Mouse (Mus musculus) Patski (cell line): ENCODE data around the gene Psmb7. TPM values are rescaled to one million over a fixed set of nuclear protein-coding genes. Genes with fewer than 3 reads are reported as not detected.

Source experiments
- ATAC-seq: fragments of 100-300 bp; one replicate; pipeline ENCODE4 v1.8.0; 2021
- CTCF ChIA-PET: fragments of 350-600 bp; sonication (Branson Sonifier 250); formaldehyde crosslinking; loops from one replicate; lab custom pipeline; 2022; ENCODE audit warnings: inconsistent platforms; lab: Charles Lee
- POLR2A ChIA-PET: fragments of 350-600 bp; sonication (Branson Sonifier 250); formaldehyde crosslinking; loops from one replicate; lab custom pipeline; 2022; ENCODE audit warnings: antibody characterized with exemption, inconsistent platforms; lab: Charles Lee
- DNase-seq: peaks from one replicate; pipeline ENCODE4 v3.0.0-alpha.2; 2011; ENCODE audit warnings: low read depth, low spot score
- H3K27me3 ChIP-seq: fragments of 371-371 bp; one replicate; pipeline ENCODE4 v1.5.1; 2021
- CTCF ChIP-seq: fragments of 100-300 bp; IDR thresholded peaks from one replicate; pipeline ENCODE4 v1.5.1; 2021
- in situ Hi-C: fragments of 300-500 bp; cut with MboI; formaldehyde crosslinking; loops from 3 replicates; pipeline ENCODE4 v1.11.1; 2018; ENCODE audit warnings: low pct_unique_long_range_greater_than_20kb, mixed read lengths
- polyA plus RNA-seq: library from polyadenylated mRNA; unstranded; gene quantifications from one replicate; pipeline ENCODE4 v1.2.3, GENCODE M21; 2021

Psmb7 gene
- polyA plus RNA-seq, 1 experiment from 2014 or later = 269 TPM

DNA sequence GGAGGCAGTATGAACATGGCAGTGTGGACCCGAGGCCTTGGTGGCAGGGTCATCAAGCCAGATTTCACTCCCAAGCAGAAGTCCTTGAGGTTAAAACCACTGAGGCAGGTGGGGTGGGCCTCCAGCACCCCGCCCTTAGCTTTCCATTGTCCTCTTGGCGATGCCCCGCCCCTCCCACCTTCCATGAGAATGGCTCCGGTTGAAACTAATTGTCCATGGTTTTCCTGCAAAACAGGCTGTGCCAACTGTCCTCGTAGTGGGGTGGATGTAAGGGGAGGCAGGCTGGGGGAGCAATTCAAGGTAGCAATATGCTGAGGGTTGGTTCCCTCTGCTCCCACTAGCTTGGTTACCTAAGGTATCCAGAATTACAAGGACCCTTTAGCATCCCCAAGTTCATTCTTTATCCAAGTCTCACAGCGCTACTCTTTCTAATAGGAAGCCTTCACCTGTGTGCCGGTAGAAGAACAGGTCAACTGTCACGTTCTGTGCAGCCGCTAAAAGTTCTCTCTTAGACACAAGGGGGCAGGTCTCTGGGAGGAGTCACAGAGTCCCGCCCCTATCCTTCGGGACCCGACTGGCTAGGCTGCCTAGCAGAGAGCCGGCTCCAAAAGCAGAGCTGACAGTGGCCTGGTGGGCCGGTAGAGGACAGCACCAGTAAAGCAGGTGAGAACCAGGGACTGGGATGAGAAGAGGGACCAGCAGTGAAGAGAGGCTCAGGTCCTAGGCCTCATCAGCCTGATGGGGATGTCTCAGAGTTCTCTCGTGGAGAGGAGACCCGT, 25.1 kb upstream of the Psmb7 start:
- no peaks in the 10 kb centered on the region for H3K27me3 ChIP-seq
- no peak for TF ChIP-seq CTCF
- ATAC-seq = no peak
- POLR2A ChIA-PET = interaction anchor here (1.1 kb wide), 1 partner anchor 59 kb away, joined by 3 read pairs; no protein-coding TSS in a partner anchor
- CTCF ChIA-PET = no interaction called here
- no peak for DNase-seq
- in situ Hi-C loops = loop anchor here (10.0 kb wide), 1 partner anchor 206 kb away; no protein-coding TSS in a partner anchor

DNA sequence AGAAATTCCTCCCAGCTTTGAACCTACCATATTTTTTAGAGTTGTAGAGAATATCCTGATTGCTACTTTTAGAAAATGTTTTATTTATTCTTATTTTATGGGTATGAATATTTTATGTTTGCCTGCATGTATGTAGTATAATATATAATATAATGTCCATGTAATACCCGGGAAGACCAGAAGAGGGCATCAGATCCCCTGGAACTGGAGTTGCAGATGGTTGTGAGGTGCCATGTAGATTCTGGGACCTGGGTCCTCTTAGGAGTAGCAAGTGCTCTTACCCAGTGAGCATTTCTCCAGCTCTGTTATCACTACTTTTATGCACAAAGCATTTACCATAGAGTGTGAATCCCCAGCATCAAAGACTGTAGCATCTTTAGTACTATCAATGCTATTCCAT, 17.5 kb upstream of the Psmb7 start:
- DNase-seq (no peak), ATAC-seq (no peak)
- no peaks in the 10 kb centered on the region for H3K27me3 ChIP-seq
- peak; percentile 78 for TF ChIP-seq CTCF
- in situ Hi-C loops = loop anchor here (5.0 to 10.0 kb wide), 2 partner anchors 76 to 213 kb away; no protein-coding TSS in a partner anchor
- CTCF ChIA-PET = interaction anchor here (1.2 to 3.7 kb wide), 4 partner anchors 29 to 205 kb away, joined by 3 to 12 read pairs (median 6); no protein-coding TSS in a partner anchor
- POLR2A ChIA-PET = no interaction called here

DNA sequence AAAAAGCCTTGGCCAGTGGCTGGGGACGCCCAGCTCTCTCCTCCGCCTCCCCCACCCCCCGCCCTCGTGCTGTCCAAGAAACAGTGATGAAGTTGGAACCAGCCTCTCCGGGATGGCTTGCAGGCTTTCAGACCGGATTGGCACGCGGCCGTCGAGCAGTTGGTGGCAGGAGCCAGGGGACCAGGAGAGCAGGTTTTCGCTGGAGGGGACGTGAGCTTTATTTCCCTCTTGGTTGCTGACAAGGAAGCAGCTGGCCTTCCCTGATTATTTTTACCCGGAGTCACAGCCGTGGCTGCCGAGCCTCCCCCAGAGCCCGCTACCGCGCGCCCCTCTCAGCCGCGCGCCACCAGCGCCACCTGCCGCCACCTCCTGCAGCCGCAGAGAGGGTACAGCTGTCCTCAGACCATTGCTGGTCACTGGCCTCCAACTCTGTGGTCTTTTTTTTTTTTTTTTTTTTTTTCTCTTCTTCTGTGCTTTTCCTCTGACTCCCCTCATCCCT, 14.5 kb upstream of the Psmb7 start:
- in situ Hi-C loops = no loop called here
- ATAC-seq = peak; percentile 74
- CTCF ChIA-PET = interaction anchor here (0.8 to 3.2 kb wide), 11 partner anchors 9 to 261 kb away, joined by 3 to 16 read pairs (median 3); no protein-coding TSS in a partner anchor

DNA sequence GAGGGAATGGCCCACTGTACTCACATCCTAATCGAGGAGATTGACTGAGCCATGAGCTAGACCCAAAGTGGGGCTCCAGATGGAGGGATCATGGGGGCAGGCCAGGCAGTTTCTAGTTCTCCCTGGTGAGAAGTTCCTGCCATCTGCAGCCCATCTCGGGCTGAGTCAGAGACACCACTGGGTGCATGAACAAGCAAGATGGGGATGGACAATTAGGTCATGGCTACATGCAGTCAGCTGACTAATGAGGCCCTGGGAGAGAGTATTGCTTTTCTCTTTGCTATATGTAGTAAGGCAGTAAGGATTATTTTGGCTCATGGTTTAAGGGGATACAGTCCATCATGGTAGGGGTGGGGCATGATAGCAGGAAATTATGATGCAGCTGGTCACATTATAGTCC, 9.8 kb upstream of the Psmb7 start:
- CTCF ChIA-PET = no interaction called here
- in situ Hi-C loops = no loop called here
- no peak for DNase-seq

More for the DNA sequence above, 14.5 kb upstream of the Psmb7 start:
- TF ChIP-seq CTCF = peak; percentile 99
- H3K27me3 ChIP-seq = no peaks in the 10 kb centered on the region
- POLR2A ChIA-PET = no interaction called here
- DNase-seq = no peak

DNA sequence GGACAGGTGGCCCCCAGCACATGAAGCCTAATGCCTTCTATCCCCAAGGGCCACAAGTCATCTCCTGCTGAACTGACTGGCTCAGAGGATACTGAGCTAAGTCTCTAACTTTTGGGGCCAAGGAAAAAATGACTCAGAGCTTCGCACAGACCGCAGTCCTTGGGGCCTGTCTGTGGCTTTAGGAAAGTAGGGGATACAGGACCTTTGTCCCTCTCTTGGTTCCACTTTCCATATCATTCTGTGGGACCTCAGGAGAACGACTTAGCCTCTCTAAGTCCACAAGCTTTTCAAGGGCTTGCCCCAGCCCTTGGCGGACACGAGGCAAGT, 9.4 kb upstream of the Psmb7 start:
- DNase-seq (no peak), ATAC-seq (no peak)
- TF ChIP-seq CTCF = no peak
- POLR2A ChIA-PET = interaction anchor here (0.9 kb wide), 1 partner anchor 29 kb away, joined by 3 read pairs; no protein-coding TSS in a partner anchor
- in situ Hi-C loops = no loop called here
- CTCF ChIA-PET = interaction anchor here (1.5 kb wide), 1 partner anchor 39 kb away, joined by 3 read pairs; no protein-coding TSS in a partner anchor
- H3K27me3 ChIP-seq = no peaks in the 10 kb centered on the region

More for the DNA sequence above, 9.8 kb upstream of the Psmb7 start:
- ATAC-seq = no peak
- TF ChIP-seq CTCF = no peak
- POLR2A ChIA-PET = interaction anchor here (0.9 kb wide), 1 partner anchor 28 kb away, joined by 3 read pairs; no protein-coding TSS in a partner anchor
- no peaks in the 10 kb centered on the region for H3K27me3 ChIP-seq

DNA sequence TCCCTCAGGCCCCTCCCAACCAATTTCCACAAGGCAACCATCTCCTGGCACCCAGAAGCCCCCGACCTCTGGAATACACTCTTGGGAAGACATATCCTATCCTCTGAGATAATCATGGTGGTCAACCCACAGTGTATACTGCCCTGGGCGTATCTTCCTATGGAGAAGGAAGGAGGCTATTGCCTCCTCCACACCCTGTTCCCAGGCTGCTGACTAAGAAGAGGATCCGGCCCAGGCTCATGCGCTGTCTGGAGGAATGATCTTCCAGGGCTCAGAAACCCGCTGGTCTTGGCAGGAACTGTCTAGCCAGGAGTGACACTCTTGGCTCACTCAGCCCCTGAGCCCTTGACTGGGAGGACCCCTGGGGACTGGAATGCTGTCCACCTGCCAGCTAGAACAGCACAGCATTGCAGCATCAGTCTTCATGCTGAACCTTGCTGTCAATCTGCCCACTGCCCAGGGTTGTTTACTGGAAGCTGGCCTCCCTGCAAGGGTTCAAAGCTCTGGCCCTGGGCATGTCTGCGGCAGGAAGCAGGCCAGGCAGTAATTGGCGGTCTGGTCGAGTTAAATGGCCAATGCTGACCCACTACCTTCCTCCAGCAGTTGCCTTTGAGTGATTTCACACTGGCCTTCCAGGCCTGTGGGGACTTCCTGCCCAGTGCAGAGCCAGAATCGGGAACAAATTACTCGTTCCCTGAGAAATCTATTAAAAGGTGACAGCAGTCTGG, 8.8 kb upstream of the Psmb7 start:
- ATAC-seq (no peak), DNase-seq (peak; percentile 30)
- in situ Hi-C loops = no loop called here
- ChIA-PET CTCF (interaction anchor here (1.5 kb wide), 1 partner anchor 39 kb away, joined by 3 read pairs; no protein-coding TSS in a partner anchor), POLR2A (no interaction called here)
- H3K27me3 ChIP-seq = no peaks in the 10 kb centered on the region
- no peak for TF ChIP-seq CTCF

DNA sequence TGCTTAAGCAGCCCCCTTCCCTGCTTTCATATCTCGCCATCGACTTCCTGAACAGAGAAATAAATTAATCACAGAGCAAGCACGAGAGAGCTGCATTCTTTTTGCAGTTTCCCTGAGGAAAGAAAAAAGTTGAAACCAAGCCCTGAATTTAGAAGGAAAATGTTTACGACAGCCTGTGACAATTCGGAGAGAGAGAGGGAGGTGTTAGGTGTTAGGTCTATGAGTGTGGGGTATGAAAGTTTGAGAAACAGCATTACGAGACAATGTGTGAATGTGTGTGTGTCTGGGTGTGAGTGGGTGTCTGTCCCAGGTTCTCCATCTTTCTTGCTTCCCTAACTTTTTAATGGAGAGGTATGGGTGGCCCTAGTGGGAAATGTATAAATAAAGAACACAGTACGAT, 8.2 kb upstream of the Psmb7 start:
- CTCF ChIA-PET = interaction anchor here (1.5 kb wide), 1 partner anchor 38 kb away, joined by 3 read pairs; no protein-coding TSS in a partner anchor

DNA sequence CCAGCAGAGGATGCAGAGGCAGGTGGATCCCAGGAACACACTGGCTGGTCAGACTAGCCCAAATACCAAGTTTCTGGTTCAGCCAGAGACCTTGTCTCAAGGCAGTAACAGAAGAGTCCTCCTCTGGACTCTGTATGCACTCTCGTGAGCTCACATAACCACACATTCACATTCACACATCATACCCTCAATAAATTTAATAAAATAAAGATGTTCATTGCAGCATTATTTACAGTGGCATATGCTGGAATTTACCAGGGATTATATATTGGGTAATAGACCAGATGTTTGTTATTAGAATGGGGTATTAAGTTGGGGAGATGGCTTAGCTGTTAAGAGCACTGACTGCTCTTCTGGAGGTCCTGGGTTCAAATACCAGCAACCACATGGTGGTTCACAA, 6.5 kb upstream of the Psmb7 start:
- in situ Hi-C loops = no loop called here
- TF ChIP-seq CTCF = no peak
- no peaks in the 10 kb centered on the region for H3K27me3 ChIP-seq
- ChIA-PET POLR2A (no interaction called here), CTCF (no interaction called here)
- no peak for ATAC-seq
- DNase-seq = no peak

More for the DNA sequence above, 8.2 kb upstream of the Psmb7 start:
- TF ChIP-seq CTCF = no peak
- no peak for DNase-seq
- in situ Hi-C loops = no loop called here
- POLR2A ChIA-PET = no interaction called here
- H3K27me3 ChIP-seq = no peaks in the 10 kb centered on the region
- ATAC-seq = no peak

DNA sequence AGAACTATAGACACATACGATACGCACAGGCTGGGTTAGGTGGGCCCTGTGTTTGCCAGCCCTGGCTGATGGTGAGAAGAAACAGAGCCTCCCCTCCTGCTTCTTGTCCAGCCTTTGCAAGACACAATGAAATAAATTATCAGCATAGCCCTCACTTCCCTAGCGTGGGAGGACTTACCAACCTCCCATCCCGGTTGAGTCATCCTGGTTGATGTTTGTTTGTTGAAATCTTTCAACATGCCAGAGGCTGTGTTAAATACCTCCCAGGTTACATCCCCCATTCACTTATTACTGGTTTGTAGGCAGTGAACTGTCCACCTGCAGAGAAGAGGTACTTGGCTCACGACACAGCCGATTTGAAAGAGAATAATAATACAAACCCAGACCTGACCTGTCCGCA, 3.8 kb upstream of the Psmb7 start:
- in situ Hi-C loops = loop anchor here (10.0 kb wide), 1 partner anchor 357 kb away; the partner anchor contains the start of genes Arpc5l and Rpl35
- no peaks in the 10 kb centered on the region for H3K27me3 ChIP-seq
- DNase-seq (peak; percentile 25), ATAC-seq (no peak)
- ChIA-PET CTCF (interaction anchor here (1.4 to 2.4 kb wide), 3 partner anchors 10 to 35 kb away, joined by 4 to 8 read pairs (median 7); no protein-coding TSS in a partner anchor), POLR2A (no interaction called here)
- TF ChIP-seq CTCF = no peak

DNA sequence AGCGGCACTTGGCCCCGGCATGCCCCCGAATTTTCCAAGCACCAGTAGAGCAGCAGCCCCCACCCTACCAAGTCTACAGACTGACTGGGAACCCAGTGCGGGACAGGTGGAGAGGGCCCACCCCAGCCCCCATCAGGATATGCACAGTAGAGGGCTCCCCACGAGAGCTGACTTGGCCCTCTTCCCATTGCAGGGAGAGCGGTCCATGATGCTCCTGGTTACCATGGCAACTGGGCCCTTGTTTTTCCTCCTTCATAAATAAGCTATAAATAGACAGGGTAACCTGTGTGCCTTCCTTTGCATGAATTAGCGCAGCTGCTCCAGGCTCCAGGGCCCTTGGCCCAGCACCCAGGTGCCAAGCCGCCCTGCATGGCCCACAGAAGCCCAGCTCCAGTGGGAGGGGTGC, 3.3 kb upstream of the Psmb7 start:
- DNase-seq = no peak
- no peak for TF ChIP-seq CTCF
- H3K27me3 ChIP-seq = no peaks in the 10 kb centered on the region
- in situ Hi-C loops = loop anchor here (10.0 kb wide), 1 partner anchor 358 kb away; the partner anchor contains the start of genes Arpc5l and Rpl35
- ATAC-seq = no peak
- CTCF ChIA-PET = interaction anchor here (1.4 to 2.4 kb wide), 4 partner anchors 10 to 35 kb away, joined by 4 to 8 read pairs (median 6); no protein-coding TSS in a partner anchor
- POLR2A ChIA-PET = no interaction called here
